Comparison of ENCODE assay signal across 21 mouse cellular contexts in genomic region chr11:107109669-107110068, GRCm38 (mm10). TPM values are rescaled to one million over a fixed set of nuclear protein-coding genes. Genes with fewer than 3 reads are reported as not detected.
DNase-seq lines count a peak whose midpoint lies in the region; ATAC-seq and TF ChIP-seq lines count a peak whose summit lies in the region.
"Had no signal": no experiment of that assay in that cellular context is flagged by ENCODE, and none has a peak within 500 bp of the region (broad histone marks: within the 10 kb centered on the region; RNA-seq: fewer than 3 reads in every experiment).

No protein-coding gene starts in this region.

- H3K36me3 ChIP-seq in kidney, adult 2 months (ENCODE audit: control insufficient read depth, insufficient read depth, low read length): no peaks in the 10 kb centered on the region
- H3K36me3 ChIP-seq in liver, adult 2 months (ENCODE audit: control insufficient read depth, insufficient read depth, low read length): peaks cover 3% of the 10 kb centered on the region; the same call in 1 of the 2 replicates
- peaks cover 13% of the 10 kb centered on the region for H3K36me3 ChIP-seq in liver, embryonic 16.5 days (ENCODE audit: control insufficient read depth, insufficient read depth)
- H3K36me3 ChIP-seq in liver, embryonic 11.5 days (ENCODE audit: control insufficient read depth, insufficient read depth, low read length): peaks cover 13% of the 10 kb centered on the region
- peaks cover 22% of the 10 kb centered on the region for H3K36me3 ChIP-seq in forebrain, embryonic 12.5 days (replicated peaks)

- DNase-seq in kidney, adult 2 months: no peak
- no peak for DNase-seq in kidney, postnatal 14 days
- DNase-seq in liver, adult 2 months (ENCODE audit: extremely low read depth, low read depth, low spot score): peak; percentile 81
- DNase-seq in liver: no peak
- no peak for DNase-seq in liver, embryonic 11.5 days (ENCODE audit: low spot score)
- DNase-seq: adrenal gland, adult 8-10 months; adrenal gland, postnatal 14 days; adrenal gland, postnatal 36 days; B cell, adult 2 months; cerebellum, adult 11-12 months; cerebellum, adult 2 months; cerebellum, adult 9-10 months; cerebellum, postnatal 10 days; cerebellum, postnatal 25 days had no signal

- no peaks in the 10 kb centered on the region for H3K9me3 ChIP-seq in liver, embryonic 16.5 days (replicated peaks; ENCODE audit: control insufficient read depth, low read length)
- H3K9me3 ChIP-seq in liver, embryonic 11.5 days (ENCODE audit: control insufficient read depth, low read length): no peaks in the 10 kb centered on the region
- H3K9me3 ChIP-seq in forebrain, embryonic 12.5 days: no peaks in the 10 kb centered on the region
- H3K9me3 ChIP-seq: embryonic facial prominence, embryonic 10.5 days; embryonic facial prominence, embryonic 12.5 days had no signal

- H3K4me1 ChIP-seq in kidney, adult 2 months (ENCODE audit: control insufficient read depth, insufficient read depth, low read length): peaks cover 10% of the 10 kb centered on the region; the same call in 1 of the 2 replicates
- H3K4me1 ChIP-seq in liver, adult 2 months (ENCODE audit: control insufficient read depth, insufficient read depth, low read length): peaks cover 6% of the 10 kb centered on the region
- H3K4me1 ChIP-seq in liver, embryonic 16.5 days (ENCODE audit: control insufficient read depth, low read depth, low read length): peaks cover 4% of the 10 kb centered on the region
- peaks cover 7% of the 10 kb centered on the region; the same call in 1 of the 2 replicates for H3K4me1 ChIP-seq in liver, embryonic 11.5 days (replicated peaks; ENCODE audit: control insufficient read depth, insufficient read depth, low read length)
- H3K4me1 ChIP-seq in forebrain, embryonic 12.5 days: peaks cover 15% of the 10 kb centered on the region

- WGBS in kidney, adult 2 months: 69% methylated on average over 8 of the region's 8 CpGs
- WGBS in liver, adult 2 months: 24% methylated on average over 8 of the region's 8 CpGs
- 76% methylated on average over 8 of the region's 8 CpGs for WGBS in liver, embryonic 16.5 days (ENCODE audit: insufficient replicate concordance)
- 91% methylated on average over 8 of the region's 8 CpGs for WGBS in liver, embryonic 11.5 days
- WGBS in forebrain, embryonic 12.5 days: 95% methylated on average over 8 of the region's 8 CpGs

- TF ChIP-seq POLR2A in kidney, adult 2 months (IDR thresholded peaks at IDR 0.05; ENCODE audit: low read depth, low read length): no peak
- TF ChIP-seq POLR2A in liver, adult 2 months (IDR thresholded peaks at IDR 0.05; ENCODE audit: extremely low read depth, insufficient read depth, low read length): no peak

- no peaks in the 10 kb centered on the region for H3K27me3 ChIP-seq in kidney, adult 2 months (replicated peaks; ENCODE audit: control insufficient read depth, insufficient read depth, low read length)
- H3K27me3 ChIP-seq in liver, adult 2 months (ENCODE audit: control insufficient read depth, insufficient read depth, low read length): no peaks in the 10 kb centered on the region
- no peaks in the 10 kb centered on the region for H3K27me3 ChIP-seq in liver, embryonic 16.5 days (ENCODE audit: control insufficient read depth, insufficient read depth, low read depth, low read length)
- no peaks in the 10 kb centered on the region for H3K27me3 ChIP-seq in liver, embryonic 11.5 days (replicated peaks; ENCODE audit: control insufficient read depth, insufficient read depth, low read length)
- no peaks in the 10 kb centered on the region for H3K27me3 ChIP-seq in forebrain, embryonic 12.5 days
- H3K27me3 ChIP-seq: CH12.LX; embryonic facial prominence, embryonic 12.5 days had no signal

- no peak overlapping the region for H3K4me3 ChIP-seq in kidney, adult 2 months (ENCODE audit: insufficient read depth, low read depth, low read length)
- no peak overlapping the region for H3K4me3 ChIP-seq in liver, adult 2 months (ENCODE audit: insufficient read depth, low read depth, low read length)
- no peak overlapping the region for H3K4me3 ChIP-seq in liver, embryonic 16.5 days (ENCODE audit: low read depth, low read length)
- H3K4me3 ChIP-seq in liver, embryonic 11.5 days (ENCODE audit: low read depth, low read length): no peak overlapping the region
- no peak overlapping the region for H3K4me3 ChIP-seq in forebrain, embryonic 12.5 days (replicated peaks)
- H3K4me3 ChIP-seq: embryonic facial prominence, embryonic 10.5 days; embryonic facial prominence, embryonic 12.5 days had no signal

- H3K79me2 ChIP-seq in liver, adult 2 months (ENCODE audit: control insufficient read depth, insufficient read depth, low read length): peaks cover 32% of the 10 kb centered on the region; the same call in 1 of the 2 replicates

- no peak overlapping the region for H3K4me2 ChIP-seq in liver, embryonic 16.5 days (ENCODE audit: low read depth, low read length)
- no peak overlapping the region for H3K4me2 ChIP-seq in liver, embryonic 11.5 days
- H3K4me2 ChIP-seq in forebrain, embryonic 12.5 days: no peak overlapping the region
- H3K4me2 ChIP-seq: embryonic facial prominence, embryonic 12.5 days had no signal

- H3K27ac ChIP-seq in kidney, adult 2 months (ENCODE audit: insufficient read depth, low read depth, low read length): peak overlapping the region; percentile 21; the same call in 1 of the 2 replicates
- no peak overlapping the region for H3K27ac ChIP-seq in liver, adult 2 months (replicated peaks; ENCODE audit: insufficient read depth, low read depth, low read length)
- no peak overlapping the region for H3K27ac ChIP-seq in liver, embryonic 16.5 days (ENCODE audit: low read length)
- no peak overlapping the region for H3K27ac ChIP-seq in liver, embryonic 11.5 days (ENCODE audit: low read depth, low read length)
- H3K27ac ChIP-seq in forebrain, embryonic 12.5 days: no peak overlapping the region
- H3K27ac ChIP-seq: embryonic facial prominence, embryonic 10.5 days; embryonic facial prominence, embryonic 12.5 days had no signal

- no peak overlapping the region for H3K9ac ChIP-seq in liver, adult 2 months (ENCODE audit: low read depth, low read length)
- H3K9ac ChIP-seq in liver, embryonic 16.5 days (ENCODE audit: low read depth, low read length): no peak overlapping the region
- no peak overlapping the region for H3K9ac ChIP-seq in liver, embryonic 11.5 days (ENCODE audit: low read depth, low read length)
- H3K9ac ChIP-seq in forebrain, embryonic 12.5 days: no peak overlapping the region
- H3K9ac ChIP-seq: embryonic facial prominence, embryonic 12.5 days had no signal

- no peak for TF ChIP-seq CTCF in kidney, adult 2 months (conservative IDR thresholded peaks at IDR 0.05; ENCODE audit: insufficient read depth, insufficient read length, low read depth, low read length)
- no peak for TF ChIP-seq CTCF in liver, adult 2 months (IDR thresholded peaks at IDR 0.05; ENCODE audit: low read depth, low read length)

- ATAC-seq in liver, embryonic 16.5 days (ENCODE audit: low read depth): peak; percentile 69
- ATAC-seq in liver, embryonic 11.5 days (replicated peaks; ENCODE audit: low FRiP score): no peak
- no peak for ATAC-seq in forebrain, embryonic 12.5 days (ENCODE audit: low FRiP score)
- ATAC-seq: forebrain, embryonic 14.5 days; forebrain, embryonic 16.5 days had no signal

RNA-seq across cellular contexts. Expression of gene Bptf, which starts 22.3 kb away (rescaled TPM):
- 15.9 and 16.7 TPM in 2 replicates for polyA plus RNA-seq in kidney, adult 2 months (2012; rRNA removed)
- 15.0 and 16.2 TPM in 2 replicates for total RNA-seq in liver, adult 2 months (2014; rRNA removed)
- 5.6 and 7.6 TPM in 2 replicates for polyA plus RNA-seq in liver, adult 2 months (2012; rRNA removed)
- polyA plus RNA-seq in liver, embryonic 16.5 days (2015; fragmentation: Nextera tagmentation; extraction: Ambion mirVana): 7.1 and 8.0 TPM in 2 replicates
- polyA plus RNA-seq in liver, embryonic 11.5 days (2014; fragmentation: Nextera tagmentation; extraction: Ambion mirVana): 22.6 and 27.9 TPM in 2 replicates
- polyA plus RNA-seq in forebrain, embryonic 12.5 days (2016; fragmentation: Nextera tagmentation; extraction: Ambion mirVana): 43.3 and 48.3 TPM in 2 replicates
